Mouse (Mus musculus): Measurements from ENCODE around the gene Eif5.

DNA sequence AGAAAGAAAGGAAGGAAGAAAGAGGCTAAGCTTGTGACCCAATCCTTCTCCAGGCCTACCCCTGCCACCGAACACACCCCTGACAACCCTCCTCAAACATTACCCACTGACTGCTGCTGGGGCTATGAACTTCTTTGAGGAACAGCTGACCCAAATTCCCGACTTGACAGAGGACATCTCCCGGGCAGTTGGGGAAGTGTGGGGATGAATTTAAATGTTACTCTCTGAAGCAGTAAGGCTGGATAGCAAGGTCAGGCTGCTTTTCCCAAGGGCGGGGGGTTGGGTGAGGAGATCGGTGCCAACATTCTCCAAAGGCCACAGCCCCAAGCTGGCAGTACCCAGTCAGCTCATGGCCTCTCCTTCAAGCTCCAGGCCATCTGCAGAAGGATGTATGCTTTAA lies 24.1 kb upstream of the Eif5 start:
- no peak for TF ChIP-seq CTCF (IDR thresholded peaks at IDR 0.05; ENCODE audit: low read depth)
- no peak for TF ChIP-seq EP300 (IDR thresholded peaks at IDR 0.05; ENCODE audit: low read depth)
